Mouse (Mus musculus) natural killer cell, adult 2 months (primary cell): Measurements from ENCODE around the gene E130208F15Rik.

Experiments used
- DNase-seq, 2 experiments: peaks; one replicate each; pipeline ENCODE4 v3.0.0; 2022; ENCODE audit warnings: low spot score in 2 of 2

The E130208F15Rik gene

DNA sequence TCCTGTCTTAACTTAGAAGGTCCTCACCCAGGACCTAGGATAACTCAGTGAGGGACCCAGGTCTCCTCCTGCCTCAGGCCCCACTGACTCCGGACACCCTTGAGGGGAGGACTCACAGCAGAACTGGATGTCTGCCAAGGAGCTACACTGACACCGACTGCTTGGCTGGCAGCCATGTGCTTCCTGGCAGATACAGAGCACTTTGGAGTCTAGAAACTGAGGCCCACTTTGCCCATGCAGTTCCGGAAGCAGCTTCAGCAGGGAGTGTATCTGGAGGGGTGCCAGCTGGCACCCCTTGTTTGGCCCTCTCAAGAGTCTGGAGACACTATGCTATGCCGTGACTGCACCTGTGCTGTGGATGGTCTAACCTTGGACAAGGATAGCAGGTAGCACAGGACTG lies 11.9 kb downstream of the E130208F15Rik start:
- DNase-seq, result no peak

DNA sequence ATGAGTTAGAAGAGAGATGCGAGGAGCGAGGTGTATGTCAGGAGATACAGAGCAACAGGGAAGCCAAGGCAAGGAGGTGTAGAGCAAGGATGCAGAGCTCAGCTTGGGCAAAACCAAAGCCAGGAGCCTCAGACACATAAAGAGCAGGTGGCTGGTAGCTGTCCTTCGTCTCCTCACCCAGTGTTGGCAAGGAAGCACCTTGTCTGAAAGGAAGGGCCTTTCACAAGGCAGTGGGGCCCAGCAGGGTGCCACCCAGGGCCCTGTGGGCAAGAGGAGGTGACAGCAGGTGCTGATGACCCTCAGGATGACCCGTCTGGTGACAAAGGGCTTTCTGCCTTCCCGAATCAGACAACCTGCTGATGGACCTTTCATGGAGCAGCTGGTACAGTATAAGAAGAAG lies 13.0 kb downstream of the E130208F15Rik start:
- no peak for DNase-seq

DNA sequence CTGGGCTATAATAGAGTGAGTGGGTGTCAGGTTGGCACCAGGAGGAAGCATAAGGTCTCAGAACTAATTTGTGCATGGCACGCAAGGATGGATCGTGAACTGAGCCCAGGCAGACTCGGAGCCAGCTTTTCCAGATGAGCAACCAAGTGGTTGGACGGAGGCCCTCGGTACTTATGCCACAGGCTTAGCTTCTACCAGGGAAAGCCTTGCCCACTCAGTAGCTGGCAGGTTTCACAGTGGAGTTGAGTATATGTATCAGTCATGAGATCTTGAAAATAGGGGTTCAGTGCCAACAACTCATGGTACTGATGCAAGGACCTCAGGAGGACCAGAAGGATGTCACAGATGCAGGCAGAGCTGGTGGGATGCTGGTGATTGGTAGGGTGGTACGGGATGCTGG lies 14.1 kb downstream of the E130208F15Rik start:
- DNase-seq, result no peak

DNA sequence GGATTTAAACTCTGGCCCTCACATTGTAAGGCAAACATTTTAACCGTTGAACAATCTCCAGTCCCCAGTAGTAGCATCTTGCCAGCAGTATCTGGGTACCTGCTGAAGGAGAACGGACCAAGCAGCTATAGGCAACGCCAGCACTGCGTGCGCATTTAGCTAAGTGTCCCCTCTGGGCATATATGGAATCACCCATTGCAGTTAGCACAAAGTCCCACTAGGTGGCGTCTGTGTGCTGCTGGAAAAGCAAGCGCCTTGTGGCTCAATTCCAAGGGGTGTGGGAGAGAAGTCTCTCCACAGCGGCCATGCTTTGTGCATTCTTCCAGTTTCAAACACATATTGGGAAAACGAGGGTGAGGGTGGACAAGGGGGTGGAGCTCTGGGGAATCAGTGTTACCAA lies 14.8 kb downstream of the E130208F15Rik start:
- peak; percentile 46 to 62 for DNase-seq

DNA sequence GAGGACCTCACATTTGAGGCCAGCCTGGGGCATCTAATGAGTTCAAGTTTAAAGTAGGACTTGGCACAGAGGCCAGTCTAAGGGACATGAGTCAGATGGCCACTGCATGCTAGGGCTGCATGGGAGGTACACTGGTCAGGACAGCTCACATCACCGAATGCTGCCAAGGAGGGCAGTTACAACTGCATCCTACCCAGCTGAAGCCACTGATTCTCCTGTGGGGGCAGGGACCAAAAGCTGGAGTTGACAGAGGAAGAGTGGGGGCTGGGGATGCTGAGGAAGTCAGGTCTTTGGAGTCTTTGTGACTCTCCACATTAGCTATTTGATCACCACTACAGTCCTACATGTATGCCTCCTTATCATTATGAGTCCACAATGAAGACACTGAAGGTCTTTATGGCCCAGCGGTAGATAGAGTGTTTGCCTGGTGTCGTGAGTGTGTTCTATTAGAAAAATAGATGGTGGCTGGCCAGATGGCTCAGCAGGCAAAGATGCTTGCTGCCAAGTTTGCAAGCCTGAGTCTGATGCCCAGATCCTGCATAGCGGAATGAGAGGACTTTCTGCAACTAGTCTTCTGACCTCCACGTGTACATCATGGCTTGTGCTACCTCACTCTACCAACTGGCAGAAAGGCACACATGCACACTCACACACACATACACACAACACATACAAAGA lies 18.0 kb downstream of the E130208F15Rik start:
- DNase-seq, result no peak

DNA sequence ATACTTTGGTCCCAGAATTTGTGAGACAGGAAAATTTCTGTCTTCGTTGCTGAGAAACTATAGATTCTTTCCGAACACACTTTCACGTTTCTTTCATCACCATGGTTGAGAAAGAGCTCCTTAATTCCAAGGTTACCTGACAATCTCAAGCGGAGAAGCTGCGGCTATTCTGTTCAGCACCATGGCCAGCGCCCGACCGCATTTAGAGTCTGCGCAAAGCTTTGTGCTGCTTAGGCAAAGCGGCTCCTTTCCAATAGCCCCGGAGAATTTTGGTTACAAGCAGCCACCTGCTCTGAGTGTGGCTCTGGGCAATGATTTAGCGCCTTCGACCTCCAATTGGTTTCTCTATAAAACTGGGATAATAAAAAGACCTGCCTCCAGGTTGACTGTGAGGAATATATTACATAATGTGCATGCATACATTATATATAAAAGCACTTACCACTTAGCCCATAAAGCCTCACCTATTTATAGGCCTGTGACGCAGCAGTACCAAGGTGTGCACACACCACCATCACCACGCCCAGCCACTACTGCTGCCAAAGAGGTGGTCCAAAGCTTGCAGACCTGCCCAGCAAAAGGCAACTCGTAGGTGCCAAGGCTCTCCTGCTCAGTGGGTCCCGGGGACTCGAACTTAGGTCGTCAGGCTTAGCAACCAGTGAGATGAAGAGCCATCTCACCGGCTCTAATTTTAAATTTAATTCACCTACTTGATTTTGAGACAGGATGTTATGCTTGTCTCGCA lies 25.3 kb downstream of the E130208F15Rik start:
- peak; percentile 32 to 55 for DNase-seq

DNA sequence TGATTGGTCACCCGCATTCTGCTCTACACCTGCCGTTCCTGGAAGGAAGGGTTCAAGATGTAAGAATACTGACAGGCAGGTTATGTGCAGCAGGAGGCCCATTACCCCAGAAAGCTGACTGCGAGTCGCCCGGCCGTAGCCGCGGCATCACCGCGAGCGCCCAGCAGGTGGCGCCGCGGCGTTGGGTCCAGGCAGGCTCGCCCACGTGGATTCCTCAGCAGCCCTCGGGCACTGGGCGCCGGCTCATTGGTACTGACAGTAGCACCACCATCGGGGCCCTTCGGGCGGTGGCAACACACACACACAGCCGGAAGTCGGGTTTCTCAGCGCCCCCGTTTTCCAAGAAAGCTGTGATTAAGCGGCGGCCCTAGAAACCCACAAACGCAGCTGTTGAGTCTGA lies 26.3 kb downstream of the E130208F15Rik start:
- DNase-seq, result peak; percentile 59 to 67

DNA sequence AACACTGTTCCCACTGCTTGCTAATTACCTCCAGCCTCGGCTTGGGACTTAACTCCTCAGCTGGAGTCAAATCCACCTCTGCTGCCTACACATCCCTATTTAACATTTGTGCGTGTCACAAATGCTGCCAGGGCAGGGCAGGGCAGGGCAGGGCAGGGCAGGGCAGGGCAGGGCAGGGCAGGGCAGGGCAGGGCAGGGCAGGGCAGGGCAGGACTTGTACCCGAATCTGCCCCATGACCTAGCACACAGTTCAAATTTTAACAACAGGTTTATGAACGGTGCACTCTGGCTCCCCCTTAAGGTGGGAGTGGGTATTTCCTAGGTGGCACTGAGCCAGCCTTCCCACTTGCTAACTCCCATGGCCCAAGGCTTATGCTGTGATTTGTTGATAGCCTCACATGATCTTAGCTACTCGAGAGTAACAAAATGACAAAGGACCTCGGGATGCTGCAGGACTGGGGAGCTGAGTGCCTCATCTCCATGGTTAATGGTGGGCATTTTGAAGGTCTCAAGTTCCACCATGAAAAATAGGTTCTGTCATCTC lies 31.8 kb downstream of the E130208F15Rik start:
- peak; percentile 48 to 61 for DNase-seq

DNA sequence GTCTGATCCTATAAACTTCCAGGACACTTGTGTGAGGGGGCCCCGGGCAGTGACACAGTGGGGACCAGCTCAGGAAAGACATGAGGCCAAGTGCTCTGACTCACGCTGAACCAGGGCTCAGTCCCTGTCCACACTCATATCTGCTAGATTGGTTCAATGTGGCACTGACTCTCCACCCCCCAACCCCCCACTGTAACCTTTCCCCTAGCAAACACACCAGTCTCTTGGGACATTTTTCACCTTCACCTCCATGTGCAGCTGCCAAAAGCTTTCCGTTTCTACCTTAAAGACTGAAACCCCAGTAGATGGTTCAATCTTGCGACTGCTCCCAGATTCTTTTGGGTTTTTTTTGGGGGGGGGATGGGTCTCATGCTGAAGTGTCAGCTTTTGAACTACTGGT lies 32.5 kb downstream of the E130208F15Rik start:
- no peak for DNase-seq

DNA sequence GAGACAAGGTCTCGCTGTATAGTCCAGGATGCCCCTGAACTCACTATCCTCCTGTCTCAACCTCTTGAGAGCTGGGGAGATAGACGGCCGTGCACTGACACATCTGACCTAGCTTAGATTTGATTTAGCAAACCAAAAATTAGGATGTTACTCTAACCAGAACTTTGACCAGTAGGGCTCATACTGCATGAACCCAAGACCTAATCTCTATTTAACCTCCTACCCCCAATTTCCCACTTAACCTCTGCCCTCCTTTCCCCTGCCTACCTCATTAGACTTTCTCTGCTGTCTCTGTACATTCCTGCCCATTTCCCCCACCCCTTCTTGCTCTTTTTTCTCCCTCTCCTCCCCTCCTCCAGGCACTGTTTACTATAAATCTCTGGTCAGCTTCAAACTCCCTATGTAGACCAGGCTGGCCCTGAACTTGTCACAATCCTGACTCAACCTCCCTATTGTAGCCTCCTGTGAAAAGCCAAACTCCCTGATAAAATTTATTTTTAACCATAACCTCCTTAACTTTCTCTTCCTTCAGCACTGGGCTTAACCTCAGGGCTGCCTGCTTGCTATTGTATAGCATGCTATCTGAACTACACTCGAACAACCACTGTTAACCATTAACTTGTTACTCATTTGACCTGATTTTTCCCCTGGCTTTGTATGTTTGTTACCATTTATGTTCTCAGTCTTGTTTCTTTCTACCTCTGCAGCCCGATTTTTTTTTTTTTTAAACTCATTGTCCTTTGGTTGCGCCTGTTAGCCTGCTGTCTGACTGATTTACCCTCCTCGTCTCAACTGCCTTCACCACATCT lies 37.0 kb downstream of the E130208F15Rik start:
- no peak for DNase-seq

DNA sequence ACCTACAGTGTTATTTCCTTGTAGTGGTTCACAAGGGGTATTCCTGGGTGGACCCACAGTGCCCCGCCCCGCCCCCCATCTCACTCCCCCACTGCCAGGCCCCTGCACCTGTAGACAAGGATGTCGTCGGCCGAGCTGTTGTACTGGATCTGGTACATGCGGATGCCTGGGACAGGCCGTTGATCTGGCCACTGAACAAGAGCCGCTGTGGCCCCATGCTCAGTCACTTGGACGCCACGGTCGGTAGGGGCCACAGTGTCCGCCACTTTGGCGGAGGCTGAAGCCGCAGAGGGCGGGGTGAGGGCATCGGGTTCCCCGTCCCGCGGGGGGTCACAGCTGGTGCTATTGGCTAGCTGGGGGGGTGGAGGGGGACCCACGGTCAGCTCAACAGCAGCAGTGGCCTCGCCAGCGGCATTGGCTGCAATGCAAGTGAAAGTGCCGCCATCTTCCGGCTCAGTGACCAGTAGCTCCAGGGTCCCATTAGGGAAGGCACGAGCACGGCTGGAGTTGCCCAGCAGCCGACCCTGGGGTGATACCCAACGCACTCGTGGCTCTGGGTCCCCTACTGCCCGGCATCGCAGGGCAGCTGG lies 37.8 kb downstream of the E130208F15Rik start:
- DNase-seq, result no peak

DNA sequence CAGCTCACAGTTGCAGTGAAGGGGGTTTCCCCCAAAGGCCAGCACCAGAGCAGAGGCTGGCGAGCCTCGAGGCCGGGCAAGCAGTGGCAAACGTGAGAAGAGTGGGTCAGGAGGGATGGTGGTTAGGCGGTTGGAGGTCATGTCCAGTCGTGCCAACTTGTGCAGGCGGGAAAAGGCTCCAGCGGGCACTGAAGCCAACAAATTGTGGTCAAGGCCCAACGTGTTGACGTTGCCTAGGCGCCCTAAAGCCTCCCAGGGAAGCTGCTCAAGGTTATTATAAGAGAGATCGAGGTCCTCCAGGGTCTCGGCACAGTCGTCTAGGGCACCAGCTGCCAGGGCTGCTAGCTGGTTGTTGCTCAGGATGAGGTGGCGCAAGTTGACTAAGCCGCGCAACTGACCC lies 38.5 kb downstream of the E130208F15Rik start:
- no peak for DNase-seq

DNA sequence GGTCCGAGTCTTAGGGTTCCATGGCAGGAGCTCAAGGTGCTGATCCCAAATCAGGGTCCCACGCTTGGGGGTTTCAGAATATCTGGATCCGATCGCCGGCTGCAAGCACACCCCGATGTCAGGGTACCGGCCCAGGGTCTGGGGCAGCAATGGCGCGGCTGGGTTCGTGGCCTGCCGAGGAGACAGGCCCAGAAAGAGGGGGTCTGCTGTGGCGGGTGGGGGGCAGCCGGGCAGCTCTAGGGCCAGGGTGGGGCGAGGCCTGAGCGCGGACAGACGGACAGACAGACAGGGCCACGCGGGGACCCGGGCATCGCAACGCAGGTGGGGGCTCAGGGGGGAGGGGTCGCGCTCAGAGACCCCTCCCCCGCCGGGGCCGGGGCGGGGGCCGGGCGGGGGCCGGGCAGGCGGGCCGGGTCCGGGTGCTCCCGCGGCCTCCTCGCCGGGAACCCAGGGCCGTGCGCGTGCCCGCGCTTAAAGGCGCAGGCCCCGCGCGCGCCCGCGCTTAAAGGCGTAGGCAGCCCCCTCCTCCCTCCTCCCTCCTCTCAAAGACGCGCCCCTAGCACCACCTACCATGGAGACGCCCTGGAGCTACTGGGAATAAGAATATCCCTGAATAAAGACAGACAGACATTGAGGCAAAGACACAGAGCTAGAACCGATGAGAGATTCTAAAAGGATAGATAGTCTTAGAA lies 41.3 kb downstream of the E130208F15Rik start, which contains the start of gene Lrfn3:
TSS of gene Lrfn3 (minus strand) at position 121 of the 692 bp plus-strand sequence.
- DNase-seq, result no peak

DNA sequence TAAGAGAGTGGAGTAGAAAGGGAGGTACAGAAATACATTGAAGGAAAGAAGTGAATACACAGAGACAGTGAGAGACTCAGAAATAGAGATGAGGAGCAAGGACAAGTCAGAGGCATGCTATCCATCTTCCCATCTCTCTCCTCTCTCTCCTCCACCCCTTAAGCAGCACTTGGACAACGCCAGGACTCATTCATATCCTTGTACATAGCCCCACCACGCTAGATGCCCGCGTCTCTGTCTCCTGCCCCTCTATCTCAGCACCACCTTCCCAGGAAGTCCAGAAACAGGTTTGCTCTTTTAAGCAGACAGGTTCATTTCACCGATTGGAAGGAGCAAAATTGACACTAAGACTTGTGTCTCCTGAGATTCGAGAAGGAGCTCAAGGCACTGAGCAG lies 41.8 kb downstream of the E130208F15Rik start:
- no peak for DNase-seq

DNA sequence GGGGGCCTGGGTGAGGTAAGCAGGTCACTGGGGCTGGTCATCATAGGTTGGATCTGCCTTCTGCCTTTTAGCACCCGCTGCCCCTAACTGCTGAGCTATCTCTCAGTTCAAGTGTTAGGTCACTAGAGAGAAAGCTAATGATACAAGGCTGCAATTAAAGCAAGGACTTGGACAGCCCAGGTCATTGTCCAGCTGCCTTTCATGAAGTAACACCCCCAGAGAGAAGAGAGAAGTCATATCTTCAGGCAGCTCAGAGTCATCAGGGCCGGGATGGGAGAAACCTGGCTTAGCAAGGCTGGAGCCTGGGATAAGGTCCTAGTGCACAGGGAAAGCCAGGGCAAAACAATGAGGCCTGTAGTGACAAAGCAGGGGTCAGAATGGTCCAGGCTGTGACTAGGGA lies 45.9 kb downstream of the E130208F15Rik start:
- DNase-seq, result no peak
